Mouse (Mus musculus) CH12.LX (cell line): ENCODE results near the gene 2410004B18Rik.

Experiments
- CTCF ChIP-seq, 2 experiments: IDR thresholded peaks in 1 of 2; conservative IDR thresholded peaks in 1 of 2; 2 replicates each; pipeline ENCODE4 v1.5.1; 2011 to 2012; ENCODE audit warnings: low read depth in 2 of 2, low read length in 2 of 2, improper control_type of control experiment in 1 of 2, inconsistent platforms in 1 of 2, mild to moderate bottlenecking in 1 of 2, moderate library complexity in 1 of 2
- ETS1 ChIP-seq: conservative IDR thresholded peaks from 2 replicates; pipeline ENCODE4 v1.6.1; 2012; ENCODE audit warnings: low read depth, mild to moderate bottlenecking, inconsistent platforms, low read length, improper control_type of control experiment, moderate library complexity
- MEF2A ChIP-seq: IDR thresholded peaks from 2 replicates; pipeline ENCODE4 v1.6.1; 2014; ENCODE audit warnings: low read depth, mild to moderate bottlenecking, inconsistent platforms, low read length, improper control_type of control experiment, borderline replicate concordance
- POLR2A ChIP-seq: IDR thresholded peaks from 2 replicates; pipeline ENCODE4 v1.6.1; 2011; ENCODE audit warnings: low read depth, mild to moderate bottlenecking, improper control_type of control experiment, low read length
- POLR2AphosphoS2 ChIP-seq: IDR thresholded peaks from 2 replicates; pipeline ENCODE4 v1.6.1; 2011; ENCODE audit warnings: low read depth, low read length, improper control_type of control experiment
- SIN3A ChIP-seq: IDR thresholded peaks from 2 replicates; pipeline ENCODE4 v1.6.1; 2012; ENCODE audit warnings: low read length, improper control_type of control experiment, inconsistent platforms
- TCF12 ChIP-seq: IDR thresholded peaks from 2 replicates; pipeline ENCODE4 v1.6.1; 2014; ENCODE audit warnings: low read depth, mild to moderate bottlenecking, inconsistent platforms, low read length, improper control_type of control experiment
- USF1 ChIP-seq: IDR thresholded peaks from 2 replicates; pipeline ENCODE4 v1.6.1; 2014; ENCODE audit warnings: low read depth, mild to moderate bottlenecking, inconsistent platforms, low read length, improper control_type of control experiment
- ZKSCAN1 ChIP-seq: IDR thresholded peaks from 2 replicates; pipeline ENCODE4 v1.6.1; 2012; ENCODE audit warnings: low read depth, inconsistent platforms, low read length, improper control_type of control experiment, borderline replicate concordance

- TF ChIP-seq CTCF (conservative IDR thresholded peaks at IDR 0.05 in 1 of 2, IDR thresholded peaks at IDR 0.05 in 1 of 2; ENCODE audit: low read depth in 2 of 2, low read length in 2 of 2) (no peak), ETS1 (no peak), POLR2A (no peak), ZKSCAN1 (no peak), TCF12 (no peak), POLR2AphosphoS2 (no peak), MEF2A (no peak), USF1 (no peak), SIN3A (no peak)
These were observed 21.4 kb upstream of the 2410004B18Rik start for GRCm38 (mm10) chr3:145916374-145916773.
